Mouse (Mus musculus): ENCODE measurements at regions not wholly inside any gene's neighbourhood (a gene's known extent, or its start where the extent isn't known, plus 50 kb on each side); places are given as distances from the start of the nearest gene placed in this dataset.

GRCm38 (mm10) chr2:131612486-131612885 is 50.4 kb upstream of the Adra1d start:
- TF ChIP-seq POLR2A (IDR thresholded peaks at IDR 0.05; ENCODE audit: insufficient read depth, low read length) (no peak), CTCF (IDR thresholded peaks at IDR 0.05; ENCODE audit: low read depth, low read length) (no peak)
